Mouse (Mus musculus) stomach, postnatal 0 days (tissue): ENCODE measurements at regions not wholly inside any gene's neighbourhood (a gene's known extent, or its start where the extent isn't known, plus 50 kb on each side); places are given as distances from the start of the nearest gene placed in this dataset.

Source experiments
- ATAC-seq: fragments of 200-750 bp; cut with Nextera tagmentation; 2 replicates; pipeline ENCODE4 v1.8.0; 2017; ENCODE audit not compliant: low FRiP score, low TSS enrichment
- DNase-seq: peaks from one replicate; pipeline ENCODE4 v3.0.0-alpha.2; 2016; ENCODE audit warnings: low spot score
- H3K27ac ChIP-seq: fragments of 300-500 bp; sonication (generic); replicated peaks from 2 replicates; pipeline ENCODE4 v1.5.1; 2014; ENCODE audit warnings: mild to moderate bottlenecking, control low read depth
- H3K27me3 ChIP-seq: fragments of 300-500 bp; sonication (generic); 2 replicates; pipeline ENCODE4 v1.6.1; 2014; ENCODE audit warnings: low read length; ENCODE audit not compliant: control insufficient read depth, insufficient read depth
- H3K36me3 ChIP-seq: fragments of 300-500 bp; sonication (generic); 2 replicates; pipeline ENCODE4 v1.6.1; 2014; ENCODE audit warnings: low read length, mixed read lengths; ENCODE audit not compliant: control insufficient read depth, insufficient read depth
- H3K4me1 ChIP-seq: fragments of 300-500 bp; sonication (generic); replicated peaks from 2 replicates; pipeline ENCODE4 v1.6.1; 2014; ENCODE audit warnings: antibody characterized with exemption; ENCODE audit not compliant: control insufficient read depth, insufficient read depth
- H3K4me2 ChIP-seq: fragments of 300-500 bp; sonication (generic); replicated peaks from 2 replicates; pipeline ENCODE4 v1.6.1; 2014; ENCODE audit warnings: low read depth, mild to moderate bottlenecking, control low read depth, moderate library complexity
- H3K4me3 ChIP-seq: fragments of 300-500 bp; sonication (generic); 2 replicates; pipeline ENCODE4 v1.5.1; 2014; ENCODE audit warnings: low read depth, low read length, control low read depth
- H3K9ac ChIP-seq: fragments of 300-500 bp; sonication (generic); 2 replicates; pipeline ENCODE4 v1.6.1; 2014; ENCODE audit warnings: mild to moderate bottlenecking, low read length, control low read depth, mixed read lengths
- H3K9me3 ChIP-seq: fragments of 300-500 bp; sonication (generic); 2 replicates; pipeline ENCODE4 v1.6.1; 2016; ENCODE audit warnings: low read length; ENCODE audit not compliant: control insufficient read depth
- CTCF ChIP-seq: IDR thresholded peaks from 2 replicates; pipeline ENCODE4 v1.5.1; 2016; ENCODE audit warnings: antibody characterized with exemption, low read depth, mild to moderate bottlenecking, moderate library complexity
- EP300 ChIP-seq: optimal IDR thresholded peaks from 2 replicates; pipeline ENCODE3; 2016; ENCODE audit warnings: antibody characterized with exemption
- WGBS: fragments of 180-500 bp; shearing (Covaris S2); extraction: QIAGEN DNeasy Blood & Tissue Kit; methylation state at CpG from one replicate; pipeline ENCODE4 v1.1.7; 2014; 5-methylcytosine and 5-hydroxymethylcytosine counted together

- Histone ChIP-seq H3K36me3 (no peaks in the 10 kb centered on the region), H3K4me2 (no peak overlapping the region), H3K9ac (no peak overlapping the region), H3K27ac (no peak overlapping the region), H3K4me1 (no peaks in the 10 kb centered on the region), H3K4me3 (no peak overlapping the region), H3K27me3 (no peaks in the 10 kb centered on the region), H3K9me3 (no peaks in the 10 kb centered on the region)
- no peak for DNase-seq
- TF ChIP-seq EP300 = no peak
- no peak for TF ChIP-seq CTCF
- 42% methylated on average over 1 of the region's 1 CpGs for WGBS
- ATAC-seq = no peak
Observed at GRCm38 (mm10) chr12:10179147-10179814, 190.5 kb upstream of the Nt5c1b start.

GRCm38 (mm10) chr12:10179815-10180468, 189.8 kb upstream of the Nt5c1b start:
- no peak for ATAC-seq

GRCm38 (mm10) chr12:10182589-10182988, 187.2 kb upstream of the Nt5c1b start:
- Histone ChIP-seq H3K9ac (no peak overlapping the region), H3K4me2 (no peak overlapping the region), H3K4me3 (no peak overlapping the region), H3K36me3 (no peaks in the 10 kb centered on the region), H3K4me1 (no peaks in the 10 kb centered on the region), H3K9me3 (no peaks in the 10 kb centered on the region), H3K27me3 (no peaks in the 10 kb centered on the region), H3K27ac (no peak overlapping the region)
- ATAC-seq (no peak), DNase-seq (no peak)
- TF ChIP-seq EP300 (no peak), CTCF (no peak)

More at GRCm38 (mm10) chr12:10179815-10180468, 189.8 kb upstream of the Nt5c1b start:
- H3K4me3 ChIP-seq = no peak overlapping the region
- no peaks in the 10 kb centered on the region for H3K27me3 ChIP-seq
- DNase-seq = no peak
- no peak overlapping the region for H3K9ac ChIP-seq
- H3K4me2 ChIP-seq = no peak overlapping the region
- WGBS = 49% methylated on average over 3 of the region's 3 CpGs
- H3K4me1 ChIP-seq = no peaks in the 10 kb centered on the region
- no peak overlapping the region for H3K27ac ChIP-seq
- TF ChIP-seq CTCF (no peak), EP300 (no peak)
- H3K9me3 ChIP-seq = no peaks in the 10 kb centered on the region
- no peaks in the 10 kb centered on the region for H3K36me3 ChIP-seq

- Histone ChIP-seq H3K27ac (no peak overlapping the region), H3K4me1 (no peaks in the 10 kb centered on the region), H3K9me3 (no peaks in the 10 kb centered on the region), H3K9ac (no peak overlapping the region), H3K36me3 (no peaks in the 10 kb centered on the region), H3K4me2 (no peak overlapping the region), H3K4me3 (no peak overlapping the region), H3K27me3 (no peaks in the 10 kb centered on the region)
- no peak for ATAC-seq
- DNase-seq = no peak
- no peak for TF ChIP-seq EP300
- no peak for TF ChIP-seq CTCF
Observed at GRCm38 (mm10) chr12:10186576-10186975, 183.2 kb upstream of the Nt5c1b start.

GRCm38 (mm10) chr12:10189746-10190145, 180.0 kb upstream of the Nt5c1b start:
- no peak for TF ChIP-seq CTCF
- TF ChIP-seq EP300 = no peak
- WGBS = 68% methylated on average over 2 of the region's 2 CpGs
- H3K27ac ChIP-seq = no peak overlapping the region
- H3K9ac ChIP-seq = no peak overlapping the region
- H3K27me3 ChIP-seq = no peaks in the 10 kb centered on the region
- ATAC-seq (no peak), DNase-seq (no peak)
- no peak overlapping the region for H3K4me2 ChIP-seq
- no peaks in the 10 kb centered on the region for H3K9me3 ChIP-seq
- H3K4me3 ChIP-seq = no peak overlapping the region
- H3K36me3 ChIP-seq = no peaks in the 10 kb centered on the region
- H3K4me1 ChIP-seq = no peaks in the 10 kb centered on the region

GRCm38 (mm10) chr12:10197906-10198460, 171.8 kb upstream of the Nt5c1b start:
- Histone ChIP-seq H3K9ac (no peak overlapping the region), H3K4me3 (no peak overlapping the region), H3K36me3 (no peaks in the 10 kb centered on the region), H3K27me3 (no peaks in the 10 kb centered on the region), H3K27ac (no peak overlapping the region), H3K9me3 (no peaks in the 10 kb centered on the region), H3K4me2 (no peak overlapping the region), H3K4me1 (no peaks in the 10 kb centered on the region)
- TF ChIP-seq EP300 (no peak), CTCF (no peak)
- DNase-seq (no peak), ATAC-seq (no peak)
- WGBS = 47% methylated on average over 3 of the region's 3 CpGs
